Mouse (Mus musculus) hindlimb bud, embryonic 11.5 days (tissue): ENCODE data around the gene Pla2g3.

Experiments used
- DNase-seq: peaks from one replicate; pipeline ENCODE4 v3.0.0-alpha.2; 2012; ENCODE audit warnings: low read depth, low spot score; ENCODE audit errors: extremely low spot score

The Pla2g3 gene

DNA sequence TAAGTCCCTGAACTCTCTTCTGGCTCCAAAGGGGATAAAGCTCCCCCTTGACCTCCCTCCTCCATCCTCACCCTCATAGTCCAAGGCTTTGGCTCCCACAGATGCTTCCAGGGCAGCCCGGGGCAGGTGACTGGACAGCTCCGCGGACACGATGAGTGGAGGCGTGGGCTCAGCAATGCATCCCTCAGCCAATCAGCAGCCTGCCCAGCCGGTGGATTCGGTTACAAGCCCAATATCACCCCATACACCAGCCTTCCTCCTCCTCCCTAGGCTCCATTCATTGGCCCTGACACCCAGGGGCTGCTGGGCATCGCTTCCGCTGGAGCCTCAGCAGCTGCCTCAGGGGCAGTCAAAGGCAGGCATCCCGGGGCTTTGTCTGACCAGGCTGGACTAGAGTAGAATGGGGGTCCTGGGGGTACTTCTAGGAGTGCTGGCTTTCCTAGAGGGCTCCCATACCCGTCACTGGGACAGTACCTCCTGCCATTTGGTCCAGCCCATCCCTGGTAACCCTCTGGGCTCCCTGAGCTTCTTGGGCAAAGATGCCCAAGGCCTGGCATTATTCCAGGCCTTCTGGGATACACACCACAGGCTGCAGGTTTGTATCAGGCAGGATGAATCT, at the start of gene Pla2g3:
Gene Pla2g3, plus strand, starts transcription at position 333 of the 619 bp plus-strand sequence.
- DNase-seq: no peak

DNA sequence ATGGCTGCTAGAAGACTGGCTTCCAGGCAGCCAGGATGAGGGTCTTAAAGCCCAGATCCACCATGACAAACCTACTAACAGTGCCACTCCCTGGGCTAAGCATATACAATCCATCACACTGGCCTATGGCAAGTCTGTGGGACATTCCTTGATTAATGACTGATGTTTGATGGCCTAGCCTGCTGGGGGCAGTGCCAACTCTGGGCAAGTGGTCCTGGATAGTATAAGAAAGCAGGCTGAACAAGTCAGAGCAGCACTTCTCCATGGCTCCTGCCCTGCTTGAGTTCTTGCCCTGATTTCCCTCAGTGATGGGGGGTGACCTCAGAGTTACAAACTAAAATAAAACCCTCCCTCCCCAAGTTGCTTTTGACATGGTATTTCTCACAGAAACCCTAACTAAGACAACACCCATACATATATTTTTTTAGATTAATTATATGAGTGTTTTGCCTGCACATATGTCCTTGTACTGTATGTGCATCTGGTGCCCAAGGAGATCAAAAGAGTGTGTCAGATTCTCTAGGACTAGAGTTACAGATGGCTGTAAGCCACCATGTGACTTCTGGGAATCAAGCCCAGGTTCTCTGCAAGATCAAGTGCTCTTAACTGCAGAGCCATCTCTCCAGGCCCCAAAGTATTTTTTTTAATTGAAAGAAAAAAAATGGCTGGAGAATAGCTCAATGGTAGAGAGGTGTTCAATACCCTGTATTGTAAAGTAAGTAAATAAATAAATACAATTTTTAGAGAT, 46.2 kb upstream of the Pla2g3 start:
- no peak for DNase-seq

- DNase-seq: no peak
Measured at GRCm38 (mm10) chr11:3442677-3443076, 45.4 kb upstream of the Pla2g3 start.

GRCm38 (mm10) chr11:3443091-3443490, 45.0 kb upstream of the Pla2g3 start:
- no peak for DNase-seq

GRCm38 (mm10) chr11:3444875-3445274, 43.2 kb upstream of the Pla2g3 start:
- DNase-seq: no peak

DNA sequence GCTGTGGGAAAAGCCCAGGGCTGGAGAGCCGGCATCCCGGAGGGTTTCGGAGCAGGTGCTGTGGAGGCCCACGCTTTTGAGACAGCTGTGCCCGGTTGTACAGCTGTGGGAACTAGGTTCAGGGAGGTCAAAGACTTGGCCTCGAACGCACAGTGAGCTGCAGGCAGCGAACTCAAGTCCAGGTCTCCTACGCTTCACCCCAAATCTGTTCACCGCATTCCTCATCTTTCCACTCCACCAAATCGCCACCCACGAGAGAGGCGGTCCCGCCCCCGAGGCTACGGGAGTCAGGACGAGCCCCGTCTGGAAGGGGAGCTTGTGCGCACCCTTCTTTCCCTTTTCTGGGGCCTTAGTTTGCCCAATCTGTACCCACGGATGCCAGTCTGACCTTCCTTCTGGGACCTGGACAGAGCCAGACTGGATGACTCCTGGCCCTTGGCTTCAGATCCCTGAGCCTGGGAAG, 36.4 kb upstream of the Pla2g3 start:
- DNase-seq: no peak

- DNase-seq: peak; percentile 79
Measured at GRCm38 (mm10) chr11:3452167-3452639, 35.9 kb upstream of the Pla2g3 start, which contains the start of gene Rnf185. TSS of gene Rnf185 (minus strand) at chr11:3452363.

DNA sequence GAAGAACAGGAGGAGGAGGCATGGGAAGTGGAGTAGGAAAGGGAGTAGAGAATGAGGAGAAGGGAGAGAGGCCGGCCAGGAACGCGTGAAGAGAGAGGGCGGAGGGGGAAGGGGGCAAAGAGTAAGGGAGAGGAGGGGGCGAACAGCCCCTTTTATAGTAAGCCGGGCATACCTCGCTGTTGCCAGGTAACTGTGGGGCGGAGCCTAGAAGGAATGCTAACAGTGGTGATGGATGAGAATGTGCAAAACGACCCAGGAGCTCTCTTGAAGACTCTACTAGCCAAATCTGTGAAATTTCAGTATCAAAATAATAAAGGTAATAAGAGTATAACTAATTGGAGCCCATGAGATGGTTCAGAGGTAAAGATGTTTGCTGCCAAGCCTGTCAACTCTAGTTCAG, 35.3 kb upstream of the Pla2g3 start:
- DNase-seq: no peak

DNA sequence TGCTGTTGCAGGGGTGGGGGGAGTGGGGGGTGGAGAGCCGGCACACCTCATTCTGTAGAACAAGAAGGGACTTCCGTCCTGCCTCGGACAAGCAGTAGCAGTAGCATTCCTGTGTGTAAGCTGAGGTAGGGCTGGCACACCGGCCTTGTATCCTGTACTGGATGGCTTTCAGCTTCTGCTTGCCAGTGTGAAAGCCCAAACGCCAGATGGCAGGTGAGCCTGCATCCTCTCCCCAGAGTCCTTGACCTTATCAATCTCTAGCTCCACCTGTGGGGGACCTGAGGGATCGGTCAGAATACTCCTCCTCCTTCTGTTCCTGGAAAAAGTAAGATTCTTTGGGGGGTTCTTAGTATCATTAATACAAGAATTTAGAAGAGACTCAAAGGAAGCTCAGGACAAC, 34.6 kb upstream of the Pla2g3 start:
- no peak for DNase-seq

- no peak for DNase-seq
Measured at GRCm38 (mm10) chr11:3454506-3454905, 33.6 kb upstream of the Pla2g3 start.

DNA sequence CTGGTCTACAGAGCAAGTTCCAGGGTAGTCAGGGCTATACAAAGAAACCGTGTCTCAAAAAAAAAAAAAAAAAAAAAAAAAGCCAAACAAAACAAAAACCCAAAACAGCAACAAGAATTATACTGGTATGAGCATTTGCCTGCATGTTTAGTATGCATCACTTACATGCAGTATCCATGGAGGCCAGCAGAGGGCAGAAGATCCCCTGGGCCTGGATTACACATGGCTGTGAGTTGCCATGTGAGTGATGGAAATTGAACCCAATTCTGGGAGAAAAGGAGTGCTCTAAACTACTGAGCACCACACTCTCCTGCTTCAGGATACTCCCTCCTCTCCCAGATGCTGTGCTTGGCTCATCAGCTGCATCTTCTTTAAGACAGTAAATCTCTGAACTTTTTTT, 31.7 kb upstream of the Pla2g3 start:
- DNase-seq: peak; percentile 44

DNA sequence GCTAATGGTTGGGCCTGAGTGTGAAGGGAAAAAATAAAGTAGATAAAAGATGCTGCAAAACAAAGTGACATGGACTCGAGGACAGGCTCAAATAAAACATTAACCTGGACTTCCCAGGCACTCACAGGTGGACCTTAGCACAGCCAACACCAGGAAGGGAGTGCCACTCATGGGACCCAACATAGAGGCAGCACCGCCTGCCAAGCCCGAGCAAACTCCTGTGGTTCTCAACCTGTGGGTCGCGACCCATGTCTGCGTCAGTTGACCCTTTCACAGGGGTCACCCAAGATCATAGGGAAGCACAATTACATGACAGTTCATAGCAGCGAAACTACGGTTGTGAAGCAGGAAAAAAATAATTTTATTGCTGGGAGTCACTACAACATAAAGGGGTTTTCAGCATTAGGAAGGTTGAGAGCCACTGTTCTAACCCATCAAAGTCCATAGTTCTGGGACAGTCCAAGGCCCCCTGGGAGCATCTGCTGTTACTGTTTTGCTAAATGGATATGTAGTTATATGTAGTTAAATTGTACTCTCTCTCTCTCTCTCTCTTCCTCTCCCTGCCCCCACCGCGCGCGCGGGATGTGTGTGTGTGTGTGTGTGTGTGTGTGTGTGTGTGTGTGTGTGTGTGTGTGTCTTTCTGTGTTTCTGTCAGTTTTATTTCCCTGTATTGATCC, 29.5 kb upstream of the Pla2g3 start:
- DNase-seq: no peak

GRCm38 (mm10) chr11:3459105-3459468, 29.0 kb upstream of the Pla2g3 start:
- DNase-seq: no peak

GRCm38 (mm10) chr11:3462846-3463245, 25.2 kb upstream of the Pla2g3 start:
- DNase-seq: no peak

GRCm38 (mm10) chr11:3471448-3471850, 16.6 kb upstream of the Pla2g3 start:
- DNase-seq: no peak

DNA sequence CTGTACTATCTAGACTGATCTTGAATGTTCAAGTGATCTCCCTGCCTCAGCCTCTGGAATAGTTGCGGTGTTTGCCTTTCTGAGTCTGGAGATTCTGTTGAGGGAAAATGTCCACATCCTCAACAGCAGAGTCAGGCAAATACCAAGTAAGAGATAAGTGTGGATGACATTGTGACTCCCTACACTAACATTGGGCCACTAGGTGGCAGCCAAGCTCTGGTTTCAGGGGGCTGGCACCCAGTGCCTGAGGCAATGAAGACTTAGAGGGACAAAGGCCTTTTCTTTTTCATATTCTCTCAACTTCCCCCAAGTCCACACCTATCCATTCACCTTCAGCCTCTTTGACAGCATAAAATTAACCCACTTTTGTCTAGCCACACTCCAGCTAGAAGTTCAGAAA, 15.6 kb upstream of the Pla2g3 start:
- DNase-seq: peak; percentile 52

DNA sequence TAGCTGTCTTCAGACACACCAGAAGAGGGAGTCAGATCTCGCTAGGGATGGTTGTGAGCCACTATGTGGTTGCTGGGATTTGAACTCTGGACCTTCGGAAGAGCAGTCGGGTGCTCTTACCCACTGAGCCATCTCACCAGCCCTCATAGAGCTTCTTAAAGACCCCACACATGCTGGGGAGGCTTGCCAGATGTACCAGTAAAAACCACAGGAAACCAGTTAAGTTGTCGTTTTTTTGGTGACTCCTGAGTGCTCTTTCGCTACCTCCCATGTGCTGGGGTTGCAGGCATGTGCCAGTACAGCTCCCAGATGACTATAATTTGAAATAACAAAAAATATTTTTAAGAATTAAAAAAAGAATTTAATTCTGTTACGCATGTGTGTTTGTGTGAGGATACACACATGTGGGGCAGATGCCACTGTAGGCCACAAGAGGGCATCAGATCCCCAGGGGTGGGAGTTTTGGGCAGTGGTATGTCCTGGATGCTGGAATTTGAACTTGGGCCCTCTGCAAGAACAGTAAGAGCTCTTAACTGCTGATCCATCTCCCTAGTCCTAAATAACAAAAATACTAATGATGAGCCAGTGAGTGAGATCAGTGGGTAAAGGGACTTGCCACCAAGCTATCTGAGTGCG, 13.5 kb upstream of the Pla2g3 start:
- DNase-seq: no peak

DNA sequence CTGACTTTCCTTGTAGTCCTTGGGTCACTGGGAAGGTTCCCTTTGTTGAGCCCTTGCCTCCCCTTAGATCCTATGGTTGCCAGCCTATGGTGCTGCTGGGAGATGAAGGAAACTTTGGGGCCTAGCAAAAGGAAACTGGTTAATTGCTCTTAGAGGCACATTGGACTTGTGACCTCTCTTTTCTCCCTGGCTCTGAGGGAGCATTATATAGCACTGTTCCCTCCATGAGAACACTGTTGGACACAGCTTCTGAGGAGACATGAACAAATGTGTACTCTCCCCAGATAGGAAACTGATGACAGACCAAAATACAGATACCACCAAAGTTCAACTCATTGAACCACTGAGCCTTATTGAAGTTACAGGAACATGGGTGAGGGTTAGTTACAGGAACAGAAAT, 12.6 kb upstream of the Pla2g3 start:
- no peak for DNase-seq

DNA sequence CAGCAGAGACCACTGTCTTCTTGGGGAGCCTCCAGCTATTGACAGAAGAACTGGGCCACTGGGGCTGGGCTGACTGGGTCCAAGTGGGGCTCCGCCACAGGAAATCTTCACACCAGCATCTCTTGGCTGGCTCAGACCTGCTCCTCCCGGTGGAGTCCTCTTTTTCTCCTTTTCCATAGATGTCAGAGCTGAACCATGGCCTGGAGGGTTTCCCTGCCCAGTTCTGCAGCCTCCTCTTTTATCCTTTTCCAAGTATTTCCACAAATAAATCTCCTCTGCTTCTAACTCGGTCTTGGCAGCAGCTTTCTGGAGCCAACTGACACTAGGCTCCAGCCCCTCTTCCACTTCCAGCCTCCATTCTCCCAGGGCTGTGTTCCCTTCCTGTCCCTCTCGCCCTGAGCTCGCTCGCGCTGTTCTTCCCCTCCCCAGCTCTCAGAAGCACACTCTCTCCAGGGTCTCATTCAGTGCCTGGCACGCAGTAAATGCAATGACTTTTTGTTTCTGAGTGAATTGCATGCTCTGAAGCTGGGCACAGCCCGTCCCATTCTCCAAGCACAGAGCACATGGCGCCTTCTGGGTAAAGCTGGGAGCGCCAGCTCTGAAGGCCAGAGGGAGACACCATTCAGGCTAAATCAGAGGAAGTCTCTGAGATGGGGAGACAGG, 4.0 kb upstream of the Pla2g3 start:
- no peak for DNase-seq

DNA sequence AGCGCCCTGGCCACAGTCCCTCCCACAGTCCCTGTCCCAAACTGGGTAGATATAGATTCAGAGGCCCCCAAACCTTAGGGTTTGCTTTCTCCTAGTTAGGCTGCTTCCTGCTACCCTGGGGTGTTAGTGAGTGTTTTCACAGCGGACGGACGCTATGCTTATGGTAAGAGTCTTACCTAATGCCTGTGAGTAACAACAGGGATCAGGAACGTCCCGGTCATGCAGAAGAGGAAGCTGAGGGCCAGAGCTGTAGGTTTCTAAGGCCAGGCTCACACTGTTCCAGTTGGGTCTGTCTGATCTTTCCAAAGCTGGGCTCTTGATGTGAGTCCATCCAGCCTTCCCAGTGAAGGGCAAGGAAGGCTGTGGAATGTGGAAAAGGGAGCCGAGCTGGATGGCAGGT, 1.7 kb upstream of the Pla2g3 start:
- no peak for DNase-seq

DNA sequence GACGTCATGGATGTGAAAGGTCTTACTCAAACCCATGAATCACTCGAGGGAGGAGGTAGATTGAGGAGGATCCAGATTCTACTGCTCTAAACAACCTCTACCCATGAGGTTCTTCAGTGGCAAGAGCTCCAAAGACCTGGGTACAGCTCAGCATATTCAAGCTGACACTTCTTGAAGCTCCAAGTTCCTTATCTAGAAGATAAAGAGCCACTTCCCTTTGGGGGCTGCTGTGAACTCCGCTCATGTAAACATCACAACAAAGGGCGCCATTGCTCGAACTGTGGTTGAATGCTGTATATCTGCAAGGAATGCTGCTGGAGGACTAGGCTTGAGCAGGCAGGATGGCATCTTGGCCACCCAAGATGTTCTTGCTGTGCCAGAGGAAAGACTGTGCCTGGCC, 952 bp downstream of the Pla2g3 start:
- no peak for DNase-seq
